In genomic region chr6:119418392-119419251, GRCm38 (mm10) we compare ENCODE assay signal across 9 mouse cellular contexts. TPM values are rescaled to one million over a fixed set of nuclear protein-coding genes. Genes with fewer than 3 reads are reported as not detected.
DNase-seq lines count a peak whose midpoint lies in the region; ATAC-seq lines count a peak whose summit lies in the region.
"Had no signal": no experiment of that assay in that cellular context is flagged by ENCODE, and none has a peak within 500 bp of the region (broad histone marks: within the 10 kb centered on the region; RNA-seq: fewer than 3 reads in every experiment).

No protein-coding gene starts in this region.

- ATAC-seq in hindbrain, embryonic 16.5 days, result peak; percentile 78
- ATAC-seq in limb, embryonic 13.5 days (ENCODE audit: low FRiP score, low read depth), result no peak
- ATAC-seq in stomach, embryonic 15.5 days (ENCODE audit: insufficient read depth, low FRiP score, low read depth), result 0 out of 2 replicates have a peak, but pooled peaks have one; percentile 37

- H3K4me2 ChIP-seq in hindbrain, embryonic 16.5 days (ENCODE audit: low read length), result no peak overlapping the region
- no peak overlapping the region for H3K4me2 ChIP-seq in limb, embryonic 13.5 days (replicated peaks)
- H3K4me2 ChIP-seq in stomach, embryonic 15.5 days, result no peak overlapping the region

- H3K9me3 ChIP-seq in hindbrain, embryonic 16.5 days (ENCODE audit: control insufficient read depth, low read length), result no peaks in the 10 kb centered on the region
- no peaks in the 10 kb centered on the region for H3K9me3 ChIP-seq in limb, embryonic 13.5 days
- no peaks in the 10 kb centered on the region for H3K9me3 ChIP-seq in stomach, embryonic 15.5 days

- H3K4me3 ChIP-seq in hindbrain, embryonic 16.5 days (ENCODE audit: low read length), result no peak overlapping the region
- H3K4me3 ChIP-seq in limb, embryonic 13.5 days, result no peak overlapping the region
- no peak overlapping the region for H3K4me3 ChIP-seq in stomach, embryonic 15.5 days (replicated peaks)
- H3K4me3 ChIP-seq: erythroblast, embryonic 14.5 days had no signal

- H3K36me3 ChIP-seq in hindbrain, embryonic 16.5 days (ENCODE audit: control insufficient read depth, insufficient read depth, low read length), result no peaks in the 10 kb centered on the region
- H3K36me3 ChIP-seq in limb, embryonic 13.5 days, result no peaks in the 10 kb centered on the region
- H3K36me3 ChIP-seq in stomach, embryonic 15.5 days, result no peaks in the 10 kb centered on the region

- 14% methylated on average over 7 of the region's 7 CpGs for WGBS in hindbrain, embryonic 16.5 days
- WGBS in limb, embryonic 13.5 days, result 54% methylated on average over 7 of the region's 7 CpGs
- WGBS in stomach, embryonic 15.5 days, result 50% methylated on average over 7 of the region's 7 CpGs

- DNase-seq in cerebellum, adult 9-10 months, result peak; percentile 22
- no peak for DNase-seq in cerebellum, postnatal 4 days (ENCODE audit: low spot score in 2 of 2)
- peak; percentile 61 for DNase-seq in adrenal gland, postnatal 10 days
- peak; percentile 17 to 39 for DNase-seq in frontal cortex, postnatal 10 days (ENCODE audit: low spot score in 2 of 2)
- DNase-seq in thymus, adult 18-20 months, result no peak

- peaks cover 4% of the 10 kb centered on the region for H3K4me1 ChIP-seq in hindbrain, embryonic 16.5 days (ENCODE audit: control insufficient read depth, insufficient read depth, low read depth, low read length)
- peaks cover 7% of the 10 kb centered on the region for H3K4me1 ChIP-seq in limb, embryonic 13.5 days
- H3K4me1 ChIP-seq in stomach, embryonic 15.5 days, result peaks cover 10% of the 10 kb centered on the region; the same call in 1 of the 2 replicates

- H3K9ac ChIP-seq in hindbrain, embryonic 16.5 days (ENCODE audit: low read depth, low read length), result no peak overlapping the region
- H3K9ac ChIP-seq in limb, embryonic 13.5 days, result no peak overlapping the region
- no peak overlapping the region for H3K9ac ChIP-seq in stomach, embryonic 15.5 days

- H3K27me3 ChIP-seq in hindbrain, embryonic 16.5 days (replicated peaks; ENCODE audit: control insufficient read depth, insufficient read depth, low read length), result no peaks in the 10 kb centered on the region
- no peaks in the 10 kb centered on the region for H3K27me3 ChIP-seq in limb, embryonic 13.5 days
- no peaks in the 10 kb centered on the region for H3K27me3 ChIP-seq in stomach, embryonic 15.5 days (replicated peaks)

- 0 out of 2 replicates have a peak overlapping the region, but pooled peaks have one; percentile 51 for H3K27ac ChIP-seq in hindbrain, embryonic 16.5 days (ENCODE audit: low read depth, low read length)
- peak overlapping the region; percentile 3; the same call in 1 of the 2 replicates for H3K27ac ChIP-seq in limb, embryonic 13.5 days
- H3K27ac ChIP-seq in stomach, embryonic 15.5 days, result peak overlapping the region; percentile 67

RNA-seq across cellular contexts. Expression of gene Adipor2, which starts 1.1 kb away (rescaled TPM):
- total RNA-seq in adrenal gland, postnatal 10 days (2021), result 100 to 1,000 TPM; 204 to 214 TPM
- 34.8 and 37.0 TPM in 2 replicates for polyA plus RNA-seq in hindbrain, embryonic 16.5 days (2015; fragmentation: Nextera tagmentation; extraction: Ambion mirVana)
- 35.5 and 36.8 TPM in 2 replicates for polyA plus RNA-seq in limb, embryonic 13.5 days (2015; fragmentation: Nextera tagmentation; extraction: Ambion mirVana)
- polyA plus RNA-seq in stomach, embryonic 15.5 days (2015; fragmentation: Nextera tagmentation; extraction: Ambion mirVana), result 53.9 and 58.7 TPM in 2 replicates

Comparison
In these comparisons a context has a peak if more than half of its experiments do, and no peak if none do; other contexts are left out.
1. DNase-seq: peak in cerebellum, adult 9-10 months (single experiment), adrenal gland, postnatal 10 days (single experiment) and frontal cortex, postnatal 10 days (2 of 2); none in cerebellum, postnatal 4 days (0 of 2) and thymus, adult 18-20 months (0 of 2).
2. H3K27ac ChIP-seq: peak in every context shown above with its lines; median percentile 67 in stomach, embryonic 15.5 days; 51 in hindbrain, embryonic 16.5 days; 3 in limb, embryonic 13.5 days.